Mouse (Mus musculus) small intestine, adult 2 months (tissue): Measurements from ENCODE around the gene Lpin2. TPM values are rescaled to one million over a fixed set of nuclear protein-coding genes. Genes with fewer than 3 reads are reported as not detected.

ENCODE experiments used
- H3K27ac ChIP-seq: fragments of 200-500 bp; 2 replicates; pipeline ENCODE4 v1.5.1; 2012; ENCODE audit warnings: low read depth, low read length, control low read depth, inconsistent platforms; ENCODE audit not compliant: insufficient read depth
- H3K27me3 ChIP-seq: fragments of 200-500 bp; 2 replicates; pipeline ENCODE4 v1.6.1; 2012; ENCODE audit warnings: mild to moderate bottlenecking, moderate library complexity, low read length, inconsistent platforms; ENCODE audit not compliant: control insufficient read depth, insufficient read depth
- H3K36me3 ChIP-seq: fragments of 200-500 bp; 2 replicates; pipeline ENCODE4 v1.6.1; 2012; ENCODE audit warnings: mild to moderate bottlenecking, low read length, control low read depth, inconsistent platforms; ENCODE audit not compliant: control insufficient read depth, insufficient read depth
- H3K4me1 ChIP-seq: fragments of 200-500 bp; 2 replicates; pipeline ENCODE4 v1.6.1; 2012; ENCODE audit warnings: low read length, inconsistent platforms, mixed read lengths; ENCODE audit not compliant: control insufficient read depth, insufficient read depth, insufficient read length
- H3K4me3 ChIP-seq: fragments of 200-500 bp; 2 replicates; pipeline ENCODE4 v1.5.1; 2012; ENCODE audit warnings: low read depth, mild to moderate bottlenecking, control low read depth, inconsistent platforms, low read length, moderate library complexity
- CTCF ChIP-seq: fragments of 200-500 bp; IDR thresholded peaks from 2 replicates; pipeline ENCODE4 v1.5.1; 2012; ENCODE audit warnings: low read depth, mild to moderate bottlenecking, control low read depth, inconsistent platforms, low read length, moderate library complexity, mixed read lengths; ENCODE audit not compliant: insufficient replicate concordance, insufficient read length; ENCODE audit errors: extremely low read depth
- POLR2A ChIP-seq: fragments of 200-500 bp; IDR thresholded peaks from 2 replicates; pipeline ENCODE4 v1.6.1; 2012; ENCODE audit warnings: low read depth, mild to moderate bottlenecking, control low read depth, inconsistent platforms, low read length, moderate library complexity
- WGBS: fragments of 180-500 bp; shearing (Covaris S2); methylation state at CpG from one replicate; pipeline ENCODE4 v1.1.7; 2018; 5-methylcytosine and 5-hydroxymethylcytosine counted together
- polyA plus RNA-seq: library from polyadenylated mRNA; depleted of rRNA; stranded (reverse); fragments of >200 nt; gene quantifications from 2 replicates; pipeline ENCODE4 v1.2.3, GENCODE M21; 2012

Gene Lpin2
- polyA plus RNA-seq, 1 experiment: 39.8 TPM

DNA sequence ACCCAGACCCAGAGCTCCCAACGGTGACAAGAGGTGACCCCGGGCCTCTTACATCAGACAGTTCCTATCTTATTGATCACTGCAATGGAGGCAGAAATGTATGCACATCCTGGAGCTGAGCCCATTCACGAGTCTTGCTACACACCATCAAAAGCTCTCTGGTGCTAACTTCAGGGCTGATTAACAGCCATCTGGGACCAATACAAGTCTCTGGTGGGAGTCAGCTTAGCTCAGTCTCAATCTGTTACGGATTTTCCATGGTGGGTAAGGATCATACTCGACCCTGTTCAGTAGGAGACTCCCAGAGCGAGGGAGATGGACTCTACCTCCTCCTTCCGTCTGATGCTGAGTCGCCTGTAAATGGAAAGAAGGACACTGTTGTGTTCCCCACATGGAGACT is 22.6 kb upstream of the Lpin2 start:
- TF ChIP-seq CTCF: no peak
- TF ChIP-seq POLR2A: no peak
- H3K36me3 ChIP-seq: no peaks in the 10 kb centered on the region
- no peak overlapping the region for H3K27ac ChIP-seq
- 74% methylated on average over 8 of the region's 8 CpGs for WGBS
- H3K4me3 ChIP-seq: no peak overlapping the region
- 0 out of 2 replicates have a peak, but pooled peaks cover 2% of the 10 kb centered on the region for H3K4me1 ChIP-seq
- H3K27me3 ChIP-seq: no peaks in the 10 kb centered on the region

DNA sequence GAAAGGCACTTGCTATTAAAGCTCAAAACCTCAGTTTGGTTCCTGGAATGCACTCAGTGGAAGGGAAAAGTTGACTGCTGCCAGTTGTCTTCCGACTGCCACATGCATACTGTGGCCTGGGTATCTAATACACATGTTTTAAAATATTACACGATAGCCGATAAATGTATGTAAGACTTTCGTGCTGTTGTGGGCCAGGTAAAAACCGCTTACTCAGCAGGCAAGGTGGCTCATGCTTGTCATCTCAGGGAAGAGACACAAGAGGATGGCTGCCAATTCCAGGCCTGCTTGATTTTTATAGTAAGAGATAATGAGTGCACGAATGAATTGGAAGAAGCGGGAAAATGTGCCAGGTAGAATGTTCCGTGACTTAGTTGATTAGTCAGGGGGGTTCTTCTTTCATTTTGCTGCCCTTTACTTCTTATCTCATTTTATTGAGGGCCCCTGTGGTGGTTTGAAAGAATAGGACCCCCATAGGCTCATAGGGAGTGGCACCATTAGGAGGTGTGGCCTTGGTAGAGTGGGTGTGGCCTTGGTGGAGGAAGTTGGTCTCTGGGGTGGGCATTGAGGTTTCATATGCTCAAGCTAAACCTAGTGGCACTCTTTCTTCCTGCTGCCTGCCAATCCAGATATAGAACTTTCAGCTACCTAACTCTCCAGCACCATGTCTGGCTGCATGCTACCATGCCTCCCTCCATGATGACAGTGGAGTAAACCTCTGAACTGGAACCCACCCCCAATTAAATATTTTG is 21.9 kb upstream of the Lpin2 start:
- no peak overlapping the region for H3K27ac ChIP-seq
- H3K27me3 ChIP-seq: no peaks in the 10 kb centered on the region
- no peak overlapping the region for H3K4me3 ChIP-seq
- TF ChIP-seq CTCF: no peak
- TF ChIP-seq POLR2A: no peak
- no peaks in the 10 kb centered on the region for H3K36me3 ChIP-seq
- H3K4me1 ChIP-seq: 0 out of 2 replicates have a peak, but pooled peaks cover 2% of the 10 kb centered on the region
- 93% methylated on average over 8 of the region's 8 CpGs for WGBS

DNA sequence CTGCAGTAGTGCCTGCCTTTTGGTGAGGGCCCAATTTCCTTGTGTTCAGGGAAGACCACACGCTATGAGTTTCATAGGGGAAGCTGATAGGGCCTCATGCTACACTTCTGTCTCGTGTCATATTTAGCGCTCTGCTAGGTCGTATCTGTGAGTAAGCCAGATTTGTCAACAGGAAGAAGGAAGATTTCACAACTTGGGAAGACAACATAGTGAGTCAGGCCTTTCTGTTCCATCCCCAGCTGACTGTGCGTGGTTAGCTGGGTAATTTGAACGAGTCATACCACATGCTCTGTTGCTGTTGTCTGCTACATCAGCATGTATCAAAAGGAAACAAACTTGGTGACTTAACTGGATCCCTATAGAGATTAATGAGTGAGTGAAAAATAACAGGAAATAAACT is 17.4 kb upstream of the Lpin2 start:
- H3K4me3 ChIP-seq: no peak overlapping the region
- H3K27ac ChIP-seq: no peak overlapping the region
- no peak for TF ChIP-seq CTCF
- TF ChIP-seq POLR2A: no peak
- no peaks in the 10 kb centered on the region for H3K36me3 ChIP-seq
- H3K4me1 ChIP-seq: peaks cover 4% of the 10 kb centered on the region; the same call in 1 of the 2 replicates
- no peaks in the 10 kb centered on the region for H3K27me3 ChIP-seq
- 54% methylated on average over 6 of the region's 6 CpGs for WGBS

DNA sequence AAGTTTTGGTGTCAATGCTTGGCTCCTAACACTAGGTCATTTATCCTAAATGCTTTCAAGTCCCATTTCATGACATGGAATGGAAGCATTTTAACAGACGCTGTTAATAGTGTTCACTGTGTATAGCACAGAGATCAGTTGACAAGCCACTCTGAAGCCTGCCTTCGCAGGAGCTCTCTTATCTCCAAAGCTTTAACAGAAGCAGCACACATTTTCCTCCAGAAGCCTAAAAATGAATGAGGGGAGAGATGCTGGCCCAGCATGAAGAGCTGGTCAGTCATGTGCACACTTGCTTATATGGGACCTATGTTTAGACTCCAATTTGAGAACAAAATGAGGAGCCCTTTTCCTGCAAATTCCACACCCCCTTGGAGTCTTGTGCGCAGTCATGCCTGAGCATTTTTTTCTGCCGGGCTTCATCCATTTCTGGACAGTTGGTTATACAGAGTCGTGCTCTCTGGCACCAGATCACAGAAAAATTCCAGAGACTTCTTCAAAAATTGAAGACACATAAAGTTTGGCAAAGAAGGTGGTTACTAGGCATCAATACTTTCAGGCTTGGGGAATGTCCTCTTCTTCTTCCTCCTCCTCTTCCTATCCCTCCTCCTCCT is 14.1 kb upstream of the Lpin2 start:
- H3K27ac ChIP-seq: no peak overlapping the region
- no peak overlapping the region for H3K4me3 ChIP-seq
- H3K27me3 ChIP-seq: no peaks in the 10 kb centered on the region
- no peaks in the 10 kb centered on the region for H3K36me3 ChIP-seq
- peaks cover 7% of the 10 kb centered on the region; the same call in 1 of the 2 replicates for H3K4me1 ChIP-seq
- 80% methylated on average over 5 of the region's 5 CpGs for WGBS
- no peak for TF ChIP-seq POLR2A
- TF ChIP-seq CTCF: no peak

DNA sequence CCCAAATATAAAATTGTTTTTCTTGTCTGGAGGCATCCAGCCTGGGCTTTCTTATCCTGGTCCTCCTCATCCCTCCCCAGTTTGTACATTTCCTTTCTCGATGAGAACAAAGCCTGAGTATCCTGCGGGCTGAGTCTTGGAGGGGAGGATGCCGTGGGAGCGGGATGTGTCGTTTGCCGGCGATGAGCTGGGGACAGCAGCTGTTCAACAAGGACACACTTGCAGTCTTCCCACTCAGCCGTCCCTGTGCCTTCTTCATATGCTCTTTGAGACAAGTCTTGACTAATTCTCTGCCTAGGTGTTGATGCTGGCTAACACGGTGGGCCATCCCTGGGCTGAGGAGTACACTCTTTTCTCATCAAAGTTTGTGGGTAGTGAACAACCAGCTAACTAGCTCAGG is 13.5 kb upstream of the Lpin2 start:
- Histone ChIP-seq H3K36me3 (no peaks in the 10 kb centered on the region), H3K27ac (no peak overlapping the region), H3K4me3 (no peak overlapping the region), H3K4me1 (peaks cover 7% of the 10 kb centered on the region; the same call in 1 of the 2 replicates), H3K27me3 (no peaks in the 10 kb centered on the region)
- no peak for TF ChIP-seq CTCF
- TF ChIP-seq POLR2A: no peak
- WGBS: 82% methylated on average over 9 of the region's 9 CpGs

DNA sequence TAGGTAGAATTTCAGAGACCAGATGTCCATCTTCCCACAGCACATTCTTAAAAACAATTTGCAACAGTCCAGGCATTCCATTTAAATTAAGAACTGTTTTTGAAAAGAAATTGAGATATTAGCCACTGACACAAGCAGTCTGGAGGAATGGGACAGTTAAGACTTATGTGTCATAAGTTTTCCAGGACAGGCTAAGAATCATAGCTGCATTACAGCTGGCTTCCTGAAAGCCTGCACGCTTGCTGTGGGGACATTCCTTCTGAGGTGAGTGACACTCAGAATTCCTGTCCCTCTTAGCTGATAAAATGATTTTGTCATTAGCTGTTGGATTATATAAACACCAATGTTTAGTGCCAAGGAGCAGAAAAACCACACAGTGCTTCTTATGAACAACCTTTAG is 12.7 kb upstream of the Lpin2 start:
- no peak overlapping the region for H3K27ac ChIP-seq
- 67% methylated on average over 1 of the region's 1 CpGs for WGBS
- no peak overlapping the region for H3K4me3 ChIP-seq
- no peaks in the 10 kb centered on the region for H3K27me3 ChIP-seq
- H3K4me1 ChIP-seq: peaks cover 6% of the 10 kb centered on the region; the same call in 1 of the 2 replicates
- H3K36me3 ChIP-seq: no peaks in the 10 kb centered on the region
- TF ChIP-seq CTCF (no peak), POLR2A (no peak)

DNA sequence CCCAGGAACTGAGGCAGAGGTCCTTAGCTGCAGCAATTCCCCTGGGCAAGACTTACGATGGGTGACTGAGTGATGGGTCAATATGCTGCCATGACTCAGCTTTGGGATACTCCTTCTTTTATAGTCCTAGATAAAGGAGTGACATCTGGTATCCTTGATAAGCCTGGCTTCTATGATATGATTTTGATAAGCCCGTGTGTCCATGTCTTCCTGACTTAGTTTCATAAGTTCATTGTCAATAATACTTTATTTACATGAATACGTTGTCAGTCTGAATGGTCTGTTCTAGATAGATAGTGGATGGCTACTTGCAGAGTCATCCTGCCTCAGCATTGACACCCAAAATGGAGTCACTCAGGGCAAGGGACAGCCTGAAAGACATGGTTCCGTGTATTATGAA is 11.2 kb upstream of the Lpin2 start:
- WGBS: 51% methylated on average over 4 of the region's 4 CpGs
- Histone ChIP-seq H3K4me1 (peaks cover 6% of the 10 kb centered on the region; the same call in 1 of the 2 replicates), H3K27me3 (no peaks in the 10 kb centered on the region), H3K36me3 (no peaks in the 10 kb centered on the region), H3K27ac (no peak overlapping the region), H3K4me3 (no peak overlapping the region)
- TF ChIP-seq CTCF (no peak), POLR2A (no peak)

DNA sequence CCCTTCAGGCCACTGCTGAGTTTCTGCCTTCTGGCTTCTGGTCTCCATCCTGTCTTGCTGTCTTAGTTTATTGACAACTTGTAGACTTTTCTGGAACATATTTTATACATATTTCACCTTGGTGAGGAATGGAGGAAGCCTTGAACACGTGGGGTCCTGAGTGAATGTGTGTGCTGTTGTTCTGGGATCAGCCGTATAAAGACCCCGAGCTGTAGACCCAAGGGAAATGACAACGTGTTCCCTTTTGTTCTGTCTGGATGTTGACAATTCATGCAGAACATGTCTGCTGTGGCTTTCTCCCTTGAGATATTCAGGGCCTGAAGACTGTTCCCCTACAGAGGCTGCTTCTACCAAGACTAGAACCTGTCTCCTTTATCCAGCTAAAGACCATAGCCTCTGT is 5.0 kb upstream of the Lpin2 start:
- TF ChIP-seq CTCF (no peak), POLR2A (no peak)

More for the DNA sequence above, 5.0 kb upstream of the Lpin2 start:
- Histone ChIP-seq H3K4me3 (no peak overlapping the region), H3K27ac (no peak overlapping the region), H3K36me3 (no peaks in the 10 kb centered on the region), H3K4me1 (peaks cover 2% of the 10 kb centered on the region; the same call in 1 of the 2 replicates), H3K27me3 (no peaks in the 10 kb centered on the region)
- 84% methylated on average over 4 of the region's 4 CpGs for WGBS
